Mouse (Mus musculus): ENCODE measurements around the gene Itk. TPM values are rescaled to one million over a fixed set of nuclear protein-coding genes. Genes with fewer than 3 reads are reported as not detected.
"Not testable (repeated sequence)": the region's sequence is repeated elsewhere in the genome, so short reads cannot be mapped to it uniquely, and the experiment has no call there.

The Itk gene
- 0.05 TPM in 1 of 2 replicates, not detected in the other for polyA plus RNA-seq (2016; fragmentation: Nextera tagmentation; extraction: Ambion mirVana)

DNA sequence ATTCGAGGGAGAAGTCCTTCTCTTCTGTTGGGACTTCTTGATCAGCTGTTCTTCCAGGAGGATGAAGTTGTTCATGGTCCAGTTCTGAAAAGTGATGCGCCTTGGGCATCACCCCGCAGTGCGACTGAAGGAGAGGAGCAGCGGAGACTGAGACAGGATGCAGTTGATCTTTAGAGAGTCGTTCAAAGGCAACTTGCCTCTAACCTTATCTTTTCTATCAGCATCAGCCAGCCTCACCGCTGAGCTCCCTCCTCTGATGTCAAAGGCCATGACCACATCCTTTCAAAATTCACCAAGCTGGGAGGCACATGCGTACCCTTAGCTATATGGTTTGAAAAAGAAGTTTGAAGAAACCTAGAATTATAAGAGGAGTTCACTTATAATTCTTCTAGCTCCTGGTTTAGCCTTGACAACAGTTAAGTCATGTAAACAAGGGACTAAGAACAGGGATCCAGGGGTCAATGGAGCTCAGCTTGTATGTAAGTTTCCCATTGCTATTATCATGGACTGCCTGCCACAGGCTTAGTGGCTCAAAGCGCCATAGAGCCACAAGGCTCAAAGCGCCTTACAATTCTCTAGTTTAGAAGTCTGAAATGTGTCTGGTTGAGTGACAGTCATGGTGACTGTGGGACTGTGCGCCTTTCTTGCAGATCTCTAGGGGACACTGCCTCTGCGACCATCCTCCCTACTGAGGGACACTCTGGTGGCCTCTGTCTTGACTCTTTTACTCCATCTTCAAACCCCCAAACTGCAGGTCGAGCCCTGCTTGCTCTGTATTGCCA lies at the start of gene Itk:
Gene Itk (minus strand): TSS at position 180 of the 782 bp plus-strand sequence.
- Histone ChIP-seq H3K27me3 (no peaks in the 10 kb centered on the region), H3K36me3 (no peaks in the 10 kb centered on the region), H3K9me3 (replicated peaks) (no peaks in the 10 kb centered on the region), H3K4me2 (replicated peaks) (no peak within 1 kb of the TSS), H3K4me3 (no peak within 1 kb of the TSS), H3K27ac (no peak within 1 kb of the TSS), H3K4me1 (no peaks in the 10 kb centered on the region), H3K9ac (no peak within 1 kb of the TSS)
- WGBS, result 85% methylated on average over 13 of the region's 13 CpGs
- ATAC-seq (ENCODE audit: low FRiP score), result no peak

DNA sequence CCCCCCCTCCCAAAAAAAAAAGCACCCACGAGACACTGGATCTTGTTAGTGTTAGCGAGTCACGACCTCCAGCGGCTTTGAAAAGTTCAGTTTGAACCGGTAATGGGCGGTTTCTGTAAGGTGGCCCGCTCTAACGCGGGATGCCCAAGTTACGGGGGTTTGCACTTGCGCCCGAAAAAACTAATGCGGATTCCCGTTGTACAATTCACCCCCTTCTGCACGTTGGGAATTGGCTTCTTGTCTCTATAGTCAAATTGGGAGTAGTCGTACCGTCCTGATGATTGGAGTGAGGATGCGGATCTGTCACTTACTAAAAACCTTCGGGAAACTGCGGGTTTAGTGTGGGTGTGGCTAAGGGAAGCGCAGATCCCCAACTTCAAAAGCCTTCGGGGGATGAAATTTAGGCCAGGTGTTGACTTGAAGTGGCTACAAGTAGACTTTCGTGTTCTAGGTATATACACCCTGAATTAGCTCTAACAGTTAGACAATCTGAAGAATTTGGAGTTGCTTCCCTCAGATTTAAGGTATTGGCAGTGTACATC lies 48.2 kb upstream of the Itk start:
- H3K9me3 ChIP-seq (replicated peaks), result no peaks in the 10 kb centered on the region
- no peaks in the 10 kb centered on the region for H3K27me3 ChIP-seq
- H3K4me2 ChIP-seq (replicated peaks), result peak overlapping the region; percentile 77
- peak overlapping the region; percentile 96 for H3K4me3 ChIP-seq
- no peak; the same call in 1 of the 2 replicates for ATAC-seq (ENCODE audit: low FRiP score)
- H3K36me3 ChIP-seq, result peaks cover 12% of the 10 kb centered on the region
- peak overlapping the region; percentile 90 for H3K9ac ChIP-seq
- H3K27ac ChIP-seq, result peak overlapping the region; percentile 91; the same call in 1 of the 2 replicates
- peaks cover 4% of the 10 kb centered on the region for H3K4me1 ChIP-seq
- 2% methylated on average over 23 of the region's 23 CpGs for WGBS

DNA sequence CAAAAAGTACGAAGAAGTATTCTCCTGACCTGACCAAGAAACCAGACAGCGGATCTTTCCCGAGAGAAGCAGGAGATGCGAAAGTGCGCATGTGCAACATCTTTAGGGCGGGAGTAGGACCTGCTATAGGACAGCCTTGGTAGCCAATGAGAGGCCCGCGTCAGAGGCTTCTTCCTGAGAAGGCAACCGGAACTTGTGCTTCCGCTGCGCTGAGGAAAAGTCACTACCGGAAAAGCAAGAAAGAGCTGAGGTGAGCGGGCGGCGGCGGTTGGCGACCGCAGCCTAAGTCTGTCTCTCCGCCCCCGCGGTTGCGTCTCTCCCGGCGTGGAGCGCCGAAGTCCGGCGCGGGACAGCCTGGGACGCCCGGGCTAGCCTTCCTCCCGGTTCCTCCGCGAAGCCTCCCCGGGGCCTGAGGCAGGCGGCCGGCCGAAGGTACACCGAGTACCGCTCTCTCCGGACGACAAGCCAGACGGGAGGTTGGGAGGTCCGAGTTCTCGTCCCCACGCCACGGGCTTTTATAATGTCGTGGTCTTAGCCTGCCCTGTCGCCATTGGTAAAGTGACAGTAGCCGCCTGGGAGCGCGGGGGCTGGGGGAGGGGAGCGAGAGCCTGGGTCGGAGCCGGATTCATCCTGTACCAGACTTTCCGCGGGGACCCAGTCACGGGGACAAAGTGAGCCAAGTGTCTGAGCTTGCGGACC lies 47.6 kb upstream of the Itk start, which contains the start of gene Med7:
Gene Med7 (plus strand): TSS at position 166 of the 699 bp plus-strand sequence.
- peaks cover 11% of the 10 kb centered on the region for H3K36me3 ChIP-seq
- H3K9ac ChIP-seq, result peak within 1 kb of the TSS; percentile 90
- no peaks in the 10 kb centered on the region for H3K27me3 ChIP-seq
- peak within 1 kb of the TSS; percentile 77 for H3K4me2 ChIP-seq (replicated peaks)
- peak within 1 kb of the TSS; percentile 91 for H3K27ac ChIP-seq
- under 1% methylated on average over 55 of the region's 59 CpGs for whole genome bisulfite sequencing
- no peaks in the 10 kb centered on the region for H3K9me3 ChIP-seq (replicated peaks)
- H3K4me3 ChIP-seq, result peak within 1 kb of the TSS; percentile 96
- peaks cover 4% of the 10 kb centered on the region for H3K4me1 ChIP-seq
- ATAC-seq (ENCODE audit: low FRiP score), result peak; percentile 99

DNA sequence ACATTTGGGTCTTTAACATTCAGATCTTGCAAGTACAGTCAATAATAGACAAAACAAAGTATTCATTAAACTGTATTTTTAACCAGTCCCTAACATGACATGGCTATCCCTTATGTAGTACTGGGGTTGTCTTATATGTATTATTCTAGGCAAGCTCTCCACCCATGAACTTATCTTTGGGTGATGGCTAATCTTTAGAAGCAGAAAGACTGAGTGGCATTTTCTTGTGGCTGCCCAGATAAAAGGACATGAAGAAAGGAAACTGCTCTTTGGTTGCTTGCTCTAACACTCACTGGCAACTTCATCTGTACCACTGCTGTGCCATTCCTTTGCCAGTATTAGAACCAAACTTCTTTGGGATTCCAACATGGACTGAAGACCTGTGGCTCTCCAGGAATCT lies 46.0 kb upstream of the Itk start:
- H3K4me1 ChIP-seq, result peaks cover 4% of the 10 kb centered on the region
- no peak overlapping the region for H3K4me2 ChIP-seq (replicated peaks)
- no peak overlapping the region for H3K27ac ChIP-seq
- no peak for ATAC-seq (ENCODE audit: low FRiP score)
- H3K36me3 ChIP-seq, result 0 out of 2 replicates have a peak, but pooled peaks cover under 1% of the 10 kb centered on the region
- H3K4me3 ChIP-seq, result no peak overlapping the region
- H3K9ac ChIP-seq, result no peak overlapping the region
- H3K27me3 ChIP-seq, result no peaks in the 10 kb centered on the region
- H3K9me3 ChIP-seq (replicated peaks), result no peaks in the 10 kb centered on the region

DNA sequence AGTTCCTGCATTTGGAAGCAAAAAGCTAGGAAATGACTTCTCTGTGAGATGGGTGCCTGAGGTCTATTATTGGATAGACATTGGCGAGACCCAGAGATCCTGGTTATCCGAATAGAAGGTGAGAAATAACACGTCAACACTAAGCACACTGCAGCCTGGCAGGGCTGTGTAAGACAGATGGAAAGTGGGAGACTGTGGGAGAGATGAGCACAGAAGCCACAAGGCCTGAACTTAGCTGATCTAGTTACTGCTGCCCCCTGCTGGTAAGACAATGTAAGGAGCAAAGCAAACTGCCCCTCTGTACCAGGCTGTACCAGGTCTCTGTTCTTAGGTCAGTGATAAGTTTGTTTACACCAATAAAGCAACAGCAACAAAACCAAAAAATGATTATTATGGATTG lies 41.8 kb upstream of the Itk start:
- Histone ChIP-seq H3K4me1 (no peaks in the 10 kb centered on the region), H3K27ac (no peak overlapping the region), H3K27me3 (no peaks in the 10 kb centered on the region), H3K9ac (no peak overlapping the region), H3K36me3 (no peaks in the 10 kb centered on the region), H3K4me2 (replicated peaks) (no peak overlapping the region), H3K9me3 (replicated peaks) (no peaks in the 10 kb centered on the region), H3K4me3 (no peak overlapping the region)
- peak; percentile 92 for ATAC-seq (ENCODE audit: low FRiP score)
- 23% methylated on average over 3 of the region's 3 CpGs for WGBS

DNA sequence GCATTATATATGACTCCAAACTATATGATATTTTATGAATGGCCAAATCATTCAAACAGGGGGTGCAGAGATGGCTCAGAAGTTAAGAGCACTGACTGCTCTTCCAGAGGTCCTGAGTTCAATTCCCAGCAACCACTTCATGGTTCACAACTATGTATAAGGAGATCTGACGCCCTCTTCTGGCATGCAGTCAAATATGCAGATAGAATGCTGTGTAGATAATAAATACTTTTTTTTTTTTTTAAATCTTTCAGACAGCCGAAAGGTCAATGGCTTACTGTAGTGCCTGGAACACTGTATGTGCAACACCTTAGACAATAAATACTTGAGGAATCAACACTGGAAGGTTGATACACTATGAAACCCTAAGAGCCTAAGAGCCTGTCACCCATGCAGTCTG lies 40.8 kb upstream of the Itk start:
- Histone ChIP-seq H3K4me2 (replicated peaks) (no peak overlapping the region), H3K27ac (no peak overlapping the region), H3K4me1 (no peaks in the 10 kb centered on the region), H3K9ac (no peak overlapping the region), H3K27me3 (no peaks in the 10 kb centered on the region), H3K4me3 (no peak overlapping the region), H3K36me3 (no peaks in the 10 kb centered on the region), H3K9me3 (replicated peaks) (no peaks in the 10 kb centered on the region)
- ATAC-seq (ENCODE audit: low FRiP score), result no peak
- WGBS, result 88% methylated on average over 2 of the region's 2 CpGs

DNA sequence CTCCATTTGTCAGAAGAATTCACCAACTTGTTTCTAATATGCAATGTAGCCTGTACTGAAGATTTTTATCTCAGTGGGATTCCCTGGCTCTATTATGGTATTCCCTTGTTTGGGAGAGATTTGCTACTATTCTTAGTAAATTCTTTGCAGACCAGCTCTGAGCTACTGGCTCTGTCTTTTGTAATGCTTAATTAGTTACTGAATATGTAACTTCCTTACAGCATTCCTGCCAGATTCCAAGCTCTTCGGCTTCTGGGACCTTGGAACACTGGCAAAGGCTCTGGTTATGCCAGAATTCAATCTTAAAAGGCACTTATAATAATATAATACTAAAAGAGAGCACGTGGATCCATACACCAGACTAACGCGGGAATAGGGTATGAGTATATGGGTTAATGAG lies 38.8 kb upstream of the Itk start:
- WGBS, result 41% methylated on average over 4 of the region's 4 CpGs
- not testable (repeated sequence) for H3K36me3 ChIP-seq; H3K4me1 ChIP-seq; H3K4me2 ChIP-seq (replicated peaks); ATAC-seq (ENCODE audit: low FRiP score); H3K27ac ChIP-seq; H3K9ac ChIP-seq; H3K27me3 ChIP-seq; H3K9me3 ChIP-seq (replicated peaks); H3K4me3 ChIP-seq

DNA sequence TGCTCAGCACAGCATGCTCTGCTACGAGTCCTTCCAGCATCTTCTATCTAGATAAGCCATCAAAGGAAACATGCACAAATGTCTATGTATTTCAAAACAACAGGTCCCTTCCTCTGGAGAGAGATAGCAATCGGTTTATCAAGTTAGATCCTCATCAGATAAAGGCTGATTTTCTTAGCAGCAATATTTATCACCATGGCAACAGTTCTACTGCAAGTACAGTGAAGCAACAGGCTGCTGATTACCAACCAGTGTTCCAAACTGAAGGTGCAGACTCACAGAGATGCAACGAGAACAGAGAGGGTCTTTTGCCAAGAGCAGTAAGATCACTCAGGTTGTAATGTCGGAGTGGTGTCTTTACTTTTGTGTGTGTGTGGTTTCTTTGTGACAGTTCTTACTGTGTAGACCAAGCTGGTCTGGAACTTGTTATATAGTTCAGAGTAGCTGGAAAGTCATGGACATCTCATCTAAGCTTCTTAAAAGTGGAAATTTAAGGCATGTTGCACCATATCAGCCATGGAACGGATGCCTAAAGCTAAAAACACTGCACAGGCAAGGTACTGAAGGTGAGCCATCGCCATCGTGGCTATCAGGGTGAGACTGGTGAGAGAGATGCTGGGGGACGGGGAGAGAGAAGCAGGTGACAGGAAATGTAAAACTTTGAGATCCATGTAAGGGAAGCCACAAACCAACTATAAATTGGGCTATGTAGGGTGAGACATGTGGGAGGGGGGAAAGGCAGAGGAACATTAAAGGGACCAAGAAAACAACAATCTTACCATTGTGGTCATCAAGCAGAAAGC lies 32.0 kb upstream of the Itk start:
- H3K4me1 ChIP-seq, result no peaks in the 10 kb centered on the region
- H3K9ac ChIP-seq, result no peak overlapping the region
- H3K27ac ChIP-seq, result no peak overlapping the region
- H3K27me3 ChIP-seq, result no peaks in the 10 kb centered on the region
- H3K36me3 ChIP-seq, result no peaks in the 10 kb centered on the region
- H3K4me3 ChIP-seq, result no peak overlapping the region
- no peaks in the 10 kb centered on the region for H3K9me3 ChIP-seq (replicated peaks)
- no peak for ATAC-seq (ENCODE audit: low FRiP score)
- 86% methylated on average over 8 of the region's 8 CpGs for WGBS
- no peak overlapping the region for H3K4me2 ChIP-seq (replicated peaks)

DNA sequence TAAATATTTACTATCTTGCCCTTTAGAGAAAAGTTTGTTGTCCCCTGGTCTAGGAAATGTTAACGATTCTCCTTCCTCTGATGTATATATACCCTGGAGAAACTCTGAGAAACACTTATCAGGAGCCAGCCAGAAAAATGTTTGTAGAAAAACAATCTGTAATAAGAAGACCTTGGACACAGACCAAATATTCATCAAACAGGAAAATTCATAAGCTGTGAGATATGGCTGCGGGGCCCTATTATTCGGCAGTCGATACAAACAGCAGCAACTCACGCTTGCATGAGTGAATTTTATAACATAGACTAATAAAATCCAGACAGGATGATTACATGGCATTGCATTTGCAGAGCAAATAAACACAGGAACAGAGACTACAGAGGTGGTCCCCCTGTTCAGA lies 29.5 kb upstream of the Itk start:
- H3K27ac ChIP-seq, result no peak overlapping the region
- H3K27me3 ChIP-seq, result no peaks in the 10 kb centered on the region
- 89% methylated on average over 5 of the region's 5 CpGs for WGBS
- no peaks in the 10 kb centered on the region for H3K4me1 ChIP-seq
- ATAC-seq (ENCODE audit: low FRiP score), result no peak
- H3K4me2 ChIP-seq (replicated peaks), result no peak overlapping the region
- no peaks in the 10 kb centered on the region for H3K36me3 ChIP-seq
- no peak overlapping the region for H3K4me3 ChIP-seq
- H3K9ac ChIP-seq, result no peak overlapping the region
- no peaks in the 10 kb centered on the region for H3K9me3 ChIP-seq (replicated peaks)

DNA sequence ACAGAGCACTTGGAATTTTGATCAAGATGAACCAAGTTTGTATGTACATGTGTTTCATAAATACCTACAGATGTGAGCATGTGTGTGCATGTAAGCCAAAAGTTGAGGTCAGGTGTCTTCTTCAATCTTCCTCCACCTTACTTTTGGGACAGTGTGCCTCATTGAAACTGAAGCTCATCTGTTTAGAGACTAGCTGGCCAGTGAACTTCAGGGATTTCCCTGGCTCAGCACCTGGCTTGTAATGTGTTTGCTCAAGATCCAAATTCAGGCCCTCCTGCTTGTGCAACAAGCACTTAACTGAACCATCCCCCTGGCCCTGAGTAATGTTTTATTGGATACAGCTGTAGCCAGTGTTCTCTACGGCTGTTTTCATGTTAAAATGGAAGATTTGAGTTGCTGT lies 29.1 kb upstream of the Itk start:
- Histone ChIP-seq H3K27ac (no peak overlapping the region), H3K27me3 (no peaks in the 10 kb centered on the region), H3K36me3 (no peaks in the 10 kb centered on the region), H3K4me2 (replicated peaks) (no peak overlapping the region), H3K4me3 (no peak overlapping the region), H3K4me1 (no peaks in the 10 kb centered on the region), H3K9me3 (replicated peaks) (no peaks in the 10 kb centered on the region), H3K9ac (no peak overlapping the region)
- WGBS, result 76% methylated on average over 1 of the region's 1 CpGs
- ATAC-seq (ENCODE audit: low FRiP score), result no peak

DNA sequence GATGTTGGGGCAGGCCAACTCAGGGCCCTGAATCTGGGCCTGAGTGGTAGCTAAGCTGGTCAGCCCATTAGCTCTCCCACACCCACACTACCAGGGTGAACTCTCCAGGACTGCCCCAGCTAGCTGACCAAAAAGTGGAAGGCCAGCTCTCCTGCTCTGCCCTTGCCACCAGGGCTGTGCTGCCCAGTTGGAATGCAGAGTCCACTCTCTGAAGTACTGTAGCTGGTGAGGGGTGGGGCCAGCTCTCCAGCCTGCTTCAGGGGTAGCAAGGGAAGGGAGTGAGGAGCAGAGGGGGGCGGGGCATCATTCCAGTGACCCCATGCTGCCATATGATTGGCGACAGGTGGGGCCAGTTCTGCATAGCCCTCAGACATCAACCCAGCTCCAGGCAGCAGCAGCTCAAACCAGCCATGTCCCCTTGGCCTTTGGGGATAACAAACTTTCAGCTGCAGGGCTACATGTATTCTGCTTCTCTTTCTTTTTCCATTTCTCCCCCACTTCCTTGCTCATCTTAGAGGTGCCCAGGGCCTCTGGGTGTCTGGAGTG lies 20.8 kb upstream of the Itk start:
- Histone ChIP-seq H3K9me3 (replicated peaks) (no peaks in the 10 kb centered on the region), H3K36me3 (no peaks in the 10 kb centered on the region), H3K9ac (no peak overlapping the region), H3K4me2 (replicated peaks) (no peak overlapping the region), H3K4me3 (no peak overlapping the region), H3K4me1 (no peaks in the 10 kb centered on the region; the same call in 1 of the 2 replicates), H3K27ac (no peak overlapping the region), H3K27me3 (no peaks in the 10 kb centered on the region)
- 57% methylated on average over 2 of the region's 2 CpGs for WGBS
- no peak for ATAC-seq (ENCODE audit: low FRiP score)

DNA sequence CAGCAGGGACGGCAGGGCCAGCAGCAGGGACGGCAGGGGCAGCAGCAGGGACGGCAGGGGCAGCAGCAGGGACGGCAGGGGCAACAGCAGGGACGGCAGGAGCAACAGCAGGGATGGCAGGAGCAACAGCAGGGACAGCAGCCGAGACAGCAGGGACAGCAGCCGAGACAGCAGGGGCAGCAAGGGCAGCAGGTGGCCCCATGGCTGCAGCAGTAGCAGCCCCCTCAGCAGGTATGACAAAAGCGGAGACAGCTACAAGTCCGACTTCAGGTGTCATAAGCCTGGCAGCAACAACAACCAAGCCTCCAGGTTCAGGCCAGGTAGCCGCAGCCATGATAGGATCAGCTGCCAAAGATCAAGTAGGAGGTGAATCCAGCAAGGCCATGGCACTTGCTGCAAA lies 17.4 kb upstream of the Itk start:
- H3K9me3 ChIP-seq (replicated peaks), result no peaks in the 10 kb centered on the region
- 30% methylated on average over 10 of the region's 10 CpGs for WGBS
- H3K9ac ChIP-seq, result no peak overlapping the region
- H3K4me2 ChIP-seq (replicated peaks), result 0 out of 2 replicates have a peak overlapping the region, but pooled peaks have one; percentile 21
- no peaks in the 10 kb centered on the region; the same call in 1 of the 2 replicates for H3K4me1 ChIP-seq
- H3K27me3 ChIP-seq, result no peaks in the 10 kb centered on the region
- no peaks in the 10 kb centered on the region for H3K36me3 ChIP-seq
- ATAC-seq (ENCODE audit: low FRiP score), result no peak
- H3K27ac ChIP-seq, result no peak overlapping the region
- H3K4me3 ChIP-seq, result no peak overlapping the region
